Mouse (Mus musculus): ENCODE data around the gene Fkbp7. TPM values are rescaled to one million over a fixed set of nuclear protein-coding genes. Genes with fewer than 3 reads are reported as not detected.

Gene Fkbp7
- total RNA-seq, 2 experiments from 2014 or later: 6.6 to 8.6 TPM

Other genes with a start within 250 kb of the Fkbp7 start
- gene Prkra, start 25.1 kb downstream of the Fkbp7 start, total RNA-seq (2014; fragmentation: Nextera tagmentation): 27.0 and 31.1 TPM in 2 replicates
- 15.2 and 20.2 TPM in 2 replicates for gene Prkra, start 25.1 kb downstream of the Fkbp7 start, total RNA-seq (2017)
- gene Pjvk, start 24.6 kb downstream of the Fkbp7 start, total RNA-seq (2014; fragmentation: Nextera tagmentation): not detected in 2 replicates
- not detected in 2 replicates for gene Pjvk, start 24.6 kb downstream of the Fkbp7 start, total RNA-seq (2017)
- 19.8 and 23.7 TPM in 2 replicates for gene Plekha3, start 2.2 kb upstream of the Fkbp7 start, total RNA-seq (2014; fragmentation: Nextera tagmentation)
- 20.4 and 21.8 TPM in 2 replicates for gene Plekha3, start 2.2 kb upstream of the Fkbp7 start, total RNA-seq (2017)

Data from megakaryocyte-erythroid progenitor cell, adult 5-6 weeks (primary cell).